Mouse (Mus musculus) MEL (cell line): ENCODE measurements at regions not wholly inside any gene's neighbourhood (a gene's known extent, or its start where the extent isn't known, plus 50 kb on each side); places are given as distances from the start of the nearest gene placed in this dataset.

Experiments
- CHD2 ChIP-seq: IDR thresholded peaks from 2 replicates; pipeline ENCODE4 v1.6.1; 2011; ENCODE audit warnings: low read length, improper control_type of control experiment
- CTCF ChIP-seq, 3 experiments: IDR thresholded peaks in 2 of 3; conservative IDR thresholded peaks in 1 of 3; 2 replicates each; pipeline ENCODE4 v1.5.1; 2011 to 2012; ENCODE audit warnings: low read length in 3 of 3, low read depth in 2 of 3, mild to moderate bottlenecking in 2 of 3, improper control_type of control experiment in 1 of 3, inconsistent platforms in 1 of 3, mixed read lengths in 1 of 3, moderate library complexity in 1 of 3; ENCODE audit not compliant: control insufficient read depth in 1 of 3, insufficient read depth in 1 of 3, poor library complexity in 1 of 3, severe bottlenecking in 1 of 3
- E2F4 ChIP-seq: IDR thresholded peaks from 2 replicates; pipeline ENCODE4 v1.6.1; 2011; ENCODE audit warnings: low read depth, low read length, improper control_type of control experiment, borderline replicate concordance
- GATA1 ChIP-seq: IDR thresholded peaks from 2 replicates; pipeline ENCODE4 v1.6.1; 2011; ENCODE audit warnings: low read depth, low read length, improper control_type of control experiment
- HCFC1 ChIP-seq: IDR thresholded peaks from 2 replicates; pipeline ENCODE4 v1.6.1; 2012; ENCODE audit warnings: low read depth, mild to moderate bottlenecking, inconsistent platforms, low read length, improper control_type of control experiment, moderate library complexity
- MAX ChIP-seq: IDR thresholded peaks from 2 replicates; pipeline ENCODE4 v1.6.1; 2011; ENCODE audit warnings: low read length, improper control_type of control experiment
- MAZ ChIP-seq: IDR thresholded peaks from 2 replicates; pipeline ENCODE4 v1.6.1; 2012; ENCODE audit warnings: low read depth, mild to moderate bottlenecking, inconsistent platforms, low read length, improper control_type of control experiment
- MXI1 ChIP-seq: IDR thresholded peaks from 2 replicates; pipeline ENCODE4 v1.6.1; 2011; ENCODE audit warnings: mild to moderate bottlenecking, low read depth, low read length, improper control_type of control experiment
- POLR2A ChIP-seq, 2 experiments: IDR thresholded peaks; 2 replicates each; pipeline ENCODE4 v1.6.1; 2011 to 2012; ENCODE audit warnings: low read length in 2 of 2, mild to moderate bottlenecking in 2 of 2, control low read depth in 1 of 2, improper control_type of control experiment in 1 of 2, low read depth in 1 of 2, moderate library complexity in 1 of 2; ENCODE audit not compliant: control insufficient read depth in 1 of 2, insufficient read depth in 1 of 2, poor library complexity in 1 of 2
- RAD21 ChIP-seq: IDR thresholded peaks from 2 replicates; pipeline ENCODE4 v1.6.1; 2011; ENCODE audit warnings: mild to moderate bottlenecking, low read depth, low read length, improper control_type of control experiment
- RCOR1 ChIP-seq: IDR thresholded peaks from 2 replicates; pipeline ENCODE4 v1.6.1; 2012; ENCODE audit warnings: low read depth, mild to moderate bottlenecking, inconsistent platforms, low read length, improper control_type of control experiment
- TAL1 ChIP-seq: IDR thresholded peaks from 2 replicates; pipeline ENCODE4 v1.6.1; 2012; ENCODE audit warnings: mild to moderate bottlenecking, inconsistent platforms, low read length, moderate library complexity, mixed read lengths
- TBP ChIP-seq: IDR thresholded peaks from 2 replicates; pipeline ENCODE4 v1.8.0; 2011; ENCODE audit warnings: low read depth, low read length, improper control_type of control experiment
- ZNF384 ChIP-seq: IDR thresholded peaks from 2 replicates; pipeline ENCODE4 v1.6.1; 2012; ENCODE audit warnings: low read depth, mild to moderate bottlenecking, inconsistent platforms, low read length, improper control_type of control experiment

- TF ChIP-seq GATA1 (no peak), CTCF (IDR thresholded peaks at IDR 0.05 in 2 of 3, conservative IDR thresholded peaks at IDR 0.05 in 1 of 3; ENCODE audit: control insufficient read depth in 1 of 3, insufficient read depth in 1 of 3, low read depth in 2 of 3, low read length in 3 of 3, poor library complexity in 1 of 3, severe bottlenecking in 1 of 3) (no peak), TBP (no peak), POLR2A (IDR thresholded peaks at IDR 0.05; ENCODE audit: control insufficient read depth in 1 of 2, insufficient read depth in 1 of 2, low read depth in 1 of 2, low read length in 2 of 2, poor library complexity in 1 of 2) (no peak), CHD2 (no peak), RAD21 (no peak), HCFC1 (no peak), MAX (no peak), ZNF384 (no peak), MAZ (no peak), E2F4 (no peak), TAL1 (no peak), RCOR1 (no peak), MXI1 (no peak)
Observed at GRCm38 (mm10) chr12:25298766-25299165, 201.8 kb upstream of the Id2 start.
